Mouse (Mus musculus) thymus, adult 2 months (tissue): ENCODE results near the gene Dchs1. TPM values are rescaled to one million over a fixed set of nuclear protein-coding genes. Genes with fewer than 3 reads are reported as not detected.

ENCODE experiments used
- DNase-seq: peaks from one replicate; pipeline ENCODE4 v3.0.0; 2021
- H3K27ac ChIP-seq: fragments of 200-500 bp; 2 replicates; pipeline ENCODE4 v1.5.1; 2012; ENCODE audit warnings: low read length, control low read depth; ENCODE audit not compliant: control insufficient read depth, insufficient read depth
- H3K27me3 ChIP-seq: fragments of 200-500 bp; 2 replicates; pipeline ENCODE4 v1.6.1; 2012; ENCODE audit warnings: mild to moderate bottlenecking, low read length, moderate library complexity, mixed read lengths; ENCODE audit not compliant: control insufficient read depth, insufficient read depth
- H3K36me3 ChIP-seq: fragments of 200-500 bp; 2 replicates; pipeline ENCODE4 v1.6.1; 2012; ENCODE audit warnings: mild to moderate bottlenecking, low read length, moderate library complexity; ENCODE audit not compliant: control insufficient read depth, insufficient read depth
- H3K4me1 ChIP-seq: fragments of 200-500 bp; replicated peaks from 2 replicates; pipeline ENCODE4 v1.6.1; 2012; ENCODE audit warnings: low read length; ENCODE audit not compliant: control insufficient read depth, insufficient read depth
- H3K4me3 ChIP-seq: fragments of 200-500 bp; 2 replicates; pipeline ENCODE4 v1.5.1; 2012; ENCODE audit warnings: mild to moderate bottlenecking, low read length, control low read depth, moderate library complexity; ENCODE audit not compliant: control insufficient read depth, insufficient read depth
- CTCF ChIP-seq: fragments of 200-500 bp; IDR thresholded peaks from 2 replicates; pipeline ENCODE4 v1.5.1; 2012; ENCODE audit warnings: mild to moderate bottlenecking, control low read depth, low read length, moderate library complexity, borderline replicate concordance; ENCODE audit not compliant: control insufficient read depth, poor library complexity, insufficient read depth; ENCODE audit errors: extremely low read depth
- POLR2A ChIP-seq: fragments of 200-500 bp; IDR thresholded peaks from 2 replicates; pipeline ENCODE4 v1.6.1; 2012; ENCODE audit warnings: mild to moderate bottlenecking, low read length, control low read depth, moderate library complexity; ENCODE audit not compliant: control insufficient read depth, poor library complexity, insufficient read depth; ENCODE audit errors: extremely low read depth
- WGBS: fragments of 180-500 bp; shearing (Covaris S2); methylation state at CpG from one replicate; pipeline ENCODE4 v1.1.7; 2018; 5-methylcytosine and 5-hydroxymethylcytosine counted together
- polyA plus RNA-seq: library from polyadenylated mRNA; depleted of rRNA; stranded (reverse); fragments of >200 nt; gene quantifications from 2 replicates; pipeline ENCODE4 v1.2.3, GENCODE M21; 2012; rRNA removed

The Dchs1 gene
- polyA plus RNA-seq, result 2.0 and 2.1 TPM in 2 replicates

DNA sequence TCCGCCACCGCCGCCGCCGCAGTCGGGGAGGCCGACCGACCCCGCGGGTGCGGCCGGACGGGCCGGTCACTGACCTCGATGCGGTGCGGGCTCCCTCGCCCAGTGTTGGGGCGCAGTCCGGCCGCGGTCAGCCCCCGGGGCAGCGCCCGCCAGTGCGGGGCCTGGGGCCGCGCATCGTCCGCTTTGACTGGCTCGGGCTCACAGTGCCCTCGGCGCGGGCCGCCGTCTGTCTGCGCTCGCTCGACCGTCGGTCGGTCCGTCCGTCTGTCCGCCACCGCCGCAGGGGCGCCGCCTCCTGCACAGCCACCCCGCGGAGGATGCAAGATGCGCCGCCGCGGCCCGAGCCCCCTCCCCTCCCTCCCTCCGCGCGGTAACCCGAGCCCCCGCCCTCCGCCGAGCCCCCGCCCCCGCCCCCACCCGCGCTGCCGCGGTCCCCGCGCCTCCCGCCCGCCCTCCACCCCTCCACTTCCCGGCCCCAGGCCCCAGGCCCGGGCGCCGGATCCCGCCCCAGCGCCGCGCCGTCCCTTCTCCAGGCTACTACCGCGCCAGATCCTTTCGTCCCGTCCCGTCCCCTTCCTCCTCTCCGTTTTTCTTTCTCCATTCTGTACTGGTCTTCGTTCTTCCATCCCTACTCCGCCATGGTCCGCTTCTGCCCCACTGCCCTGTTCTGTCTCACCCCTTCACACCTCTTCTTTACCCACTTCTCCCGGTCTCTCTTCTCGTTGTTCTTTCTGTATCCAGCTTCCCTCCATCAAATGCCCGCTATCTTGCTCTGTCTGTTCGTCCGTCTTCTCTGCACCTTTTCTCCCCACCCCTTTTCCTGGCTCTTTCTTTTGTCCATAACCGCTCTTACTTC, at the start of gene Dchs1:
Gene Dchs1, minus strand, starts transcription at position 370 of the 856 bp plus-strand sequence.
- no peak for TF ChIP-seq CTCF
- TF ChIP-seq POLR2A, result no peak
- WGBS, result 5% methylated on average over 67 of the region's 97 CpGs

DNA sequence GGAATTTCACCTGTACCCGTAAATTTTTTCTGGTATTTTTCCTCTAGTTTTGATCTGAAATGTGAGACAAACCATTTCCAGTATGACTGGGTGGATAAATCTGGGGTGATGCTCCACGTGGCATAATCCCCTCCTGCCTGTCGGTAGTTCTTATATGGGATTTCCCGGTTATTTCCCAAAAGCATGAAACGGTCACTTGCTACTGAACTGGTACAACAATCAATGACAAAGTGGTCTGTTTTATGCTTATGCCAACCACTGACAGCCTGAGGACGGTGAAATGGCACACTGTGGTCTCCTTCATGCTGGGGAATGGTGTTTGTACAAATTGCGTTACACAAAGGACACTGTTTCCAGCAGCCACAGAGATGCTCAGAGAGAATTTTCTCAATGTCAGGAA, 36.8 kb upstream of the Dchs1 start:
- no peaks in the 10 kb centered on the region for H3K36me3 ChIP-seq
- 87% methylated on average over 7 of the region's 7 CpGs for WGBS
- no peak for DNase-seq

More for the DNA sequence above, at the start of gene Dchs1:
- Histone ChIP-seq H3K4me1 (peaks cover 5% of the 10 kb centered on the region), H3K4me3 (peak within 1 kb of the TSS; percentile 40), H3K27me3 (peaks cover 17% of the 10 kb centered on the region), H3K27ac (no peak within 1 kb of the TSS), H3K36me3 (no peaks in the 10 kb centered on the region)
- DNase-seq, result no peak

DNA sequence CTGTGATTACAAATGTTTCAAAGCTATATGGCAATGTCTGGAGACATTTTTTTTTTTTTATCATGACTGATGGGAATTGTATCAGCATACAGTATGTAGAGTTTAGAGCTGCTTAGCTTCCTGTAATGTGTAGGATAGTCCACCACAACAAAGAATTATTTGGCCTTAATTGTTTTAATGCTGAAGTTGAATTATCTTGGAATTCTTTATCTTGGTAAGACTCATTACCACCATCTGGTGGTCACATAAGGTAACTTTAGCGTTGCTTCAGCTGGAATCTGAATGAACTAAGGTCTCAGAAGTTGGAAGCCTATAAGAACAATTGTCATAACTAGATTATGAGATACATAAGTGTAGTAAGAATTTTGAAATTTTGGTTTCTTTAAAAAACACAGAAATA, 31.0 kb upstream of the Dchs1 start:
- Histone ChIP-seq H3K27ac (no peak overlapping the region), H3K4me3 (no peak overlapping the region), H3K36me3 (no peaks in the 10 kb centered on the region), H3K4me1 (no peaks in the 10 kb centered on the region), H3K27me3 (no peaks in the 10 kb centered on the region)
- no peak for TF ChIP-seq CTCF
- TF ChIP-seq POLR2A, result no peak
- 0% methylated on average over 1 of the region's 1 CpGs for WGBS
- no peak for DNase-seq

More for the DNA sequence above, 36.8 kb upstream of the Dchs1 start:
- no peak for TF ChIP-seq POLR2A
- no peak for TF ChIP-seq CTCF
- Histone ChIP-seq H3K4me1 (no peaks in the 10 kb centered on the region), H3K27ac (no peak overlapping the region), H3K4me3 (no peak overlapping the region), H3K27me3 (no peaks in the 10 kb centered on the region)

DNA sequence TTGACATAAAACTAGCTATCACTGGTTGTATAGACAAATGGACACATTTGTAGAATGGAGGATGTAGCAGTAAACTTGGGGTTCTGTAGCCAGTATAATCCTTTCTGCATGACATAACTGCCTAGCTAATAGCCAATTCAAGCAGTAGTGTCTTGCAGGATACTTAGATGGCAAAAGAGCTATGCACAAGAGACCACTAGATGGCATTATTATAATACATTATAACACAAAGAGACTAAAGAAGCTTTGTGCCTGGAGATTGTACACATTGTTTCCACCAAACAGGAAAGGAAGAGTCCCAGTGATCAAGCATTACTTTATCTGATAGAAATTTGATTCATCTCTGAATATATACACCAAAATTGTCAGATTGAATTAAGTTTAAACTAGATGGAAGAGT, 29.3 kb upstream of the Dchs1 start:
- Histone ChIP-seq H3K27ac (no peak overlapping the region), H3K4me3 (no peak overlapping the region), H3K4me1 (no peaks in the 10 kb centered on the region), H3K27me3 (no peaks in the 10 kb centered on the region), H3K36me3 (no peaks in the 10 kb centered on the region)
- DNase-seq, result no peak
- TF ChIP-seq POLR2A (no peak), CTCF (no peak)

DNA sequence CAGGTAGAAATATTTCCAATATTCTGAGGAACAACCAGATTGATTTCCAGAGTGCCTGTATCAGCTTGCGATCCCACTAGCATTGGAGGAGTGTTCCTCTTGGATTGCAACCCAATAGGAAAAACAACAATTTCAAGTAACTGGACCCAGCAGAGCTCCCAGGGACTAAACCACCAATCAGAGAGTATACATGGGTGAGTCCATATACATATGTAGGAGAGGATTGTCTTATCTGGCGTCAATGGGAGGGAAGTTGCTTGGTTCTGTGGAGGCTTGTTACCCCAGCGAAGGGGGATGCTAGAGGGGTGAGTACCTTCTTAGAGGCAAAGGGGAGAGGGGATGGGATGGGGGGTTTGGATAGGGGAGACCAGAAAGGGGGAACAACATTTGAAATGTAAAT, 25.9 kb upstream of the Dchs1 start:
- no peaks in the 10 kb centered on the region for H3K27me3 ChIP-seq
- TF ChIP-seq POLR2A, result no peak
- TF ChIP-seq CTCF, result no peak

DNA sequence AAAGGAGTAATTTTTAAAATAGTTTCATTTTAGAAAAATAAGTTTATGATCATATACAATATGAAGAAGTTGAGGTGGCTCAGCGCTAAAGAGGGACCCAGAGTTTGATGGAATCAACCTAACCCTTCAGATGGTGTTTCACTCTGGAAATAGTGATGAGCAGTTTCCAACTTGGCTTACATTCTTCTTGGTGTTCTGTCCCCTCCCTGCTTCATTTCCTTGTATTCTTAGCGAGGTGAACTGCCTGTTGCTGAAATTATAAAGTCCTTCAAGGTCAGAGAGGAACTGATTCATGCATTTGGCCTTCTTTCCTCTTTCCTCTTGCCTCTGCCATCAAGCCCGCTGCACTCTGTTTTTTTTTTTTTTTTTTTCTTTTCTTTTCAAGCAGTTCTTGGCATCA, 25.1 kb upstream of the Dchs1 start:
- Histone ChIP-seq H3K27ac (no peak overlapping the region), H3K4me3 (no peak overlapping the region), H3K36me3 (0 out of 2 replicates have a peak, but pooled peaks cover 5% of the 10 kb centered on the region), H3K27me3 (no peaks in the 10 kb centered on the region), H3K4me1 (peaks cover 7% of the 10 kb centered on the region)
- WGBS, result 80% methylated on average over 3 of the region's 3 CpGs
- DNase-seq, result no peak
- TF ChIP-seq POLR2A (no peak), CTCF (no peak)

More for the DNA sequence above, 25.9 kb upstream of the Dchs1 start:
- Histone ChIP-seq H3K36me3 (0 out of 2 replicates have a peak, but pooled peaks cover 5% of the 10 kb centered on the region), H3K4me1 (peaks cover 7% of the 10 kb centered on the region), H3K4me3 (no peak overlapping the region), H3K27ac (no peak overlapping the region)
- no peak for DNase-seq
- WGBS, result 97% methylated on average over 3 of the region's 3 CpGs

DNA sequence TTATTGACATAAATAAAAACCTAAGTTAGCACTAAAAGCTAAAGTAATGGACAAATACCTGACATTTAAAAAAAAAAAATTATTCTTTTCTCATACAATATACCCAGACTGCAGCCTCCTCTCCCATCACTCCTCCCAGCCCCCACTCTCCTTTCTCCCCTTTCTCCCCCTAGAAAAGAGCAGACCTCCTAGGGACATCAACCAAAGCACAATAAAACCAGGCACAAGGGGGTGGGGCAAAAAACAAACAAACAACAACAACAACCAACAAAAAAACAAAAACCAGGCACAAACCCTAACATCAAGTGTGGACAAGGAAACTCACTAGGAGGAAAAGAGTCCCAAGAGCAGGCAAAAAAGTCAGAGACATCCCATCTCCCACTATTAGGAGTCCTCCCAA, 24.1 kb upstream of the Dchs1 start:
- TF ChIP-seq CTCF (no peak), POLR2A (no peak)
- H3K4me3 ChIP-seq, result no peak overlapping the region

More for the DNA sequence above, 24.1 kb upstream of the Dchs1 start:
- 0 out of 2 replicates have a peak, but pooled peaks cover 5% of the 10 kb centered on the region for H3K36me3 ChIP-seq
- H3K27ac ChIP-seq, result no peak overlapping the region
- no peaks in the 10 kb centered on the region for H3K27me3 ChIP-seq
- peaks cover 7% of the 10 kb centered on the region for H3K4me1 ChIP-seq
- DNase-seq, result peak; percentile 34
